Comparison of ENCODE assay signal across 8 mouse cellular contexts in genomic region chr13:73469257-73469967, GRCm38 (mm10). TPM values are rescaled to one million over a fixed set of nuclear protein-coding genes. Genes with fewer than 3 reads are reported as not detected.
DNase-seq lines count a peak whose midpoint lies in the region; ATAC-seq and TF ChIP-seq lines count a peak whose summit lies in the region.
"Had no signal": no experiment of that assay in that cellular context is flagged by ENCODE, and none has a peak within 500 bp of the region (broad histone marks: within the 10 kb centered on the region; RNA-seq: fewer than 3 reads in every experiment).

No protein-coding gene starts in this region.

- no peaks in the 10 kb centered on the region for H3K9me3 ChIP-seq in lung, postnatal 0 days (ENCODE audit: low read length)
- H3K9me3 ChIP-seq in forebrain, embryonic 15.5 days: no peaks in the 10 kb centered on the region

- no peaks in the 10 kb centered on the region for H3K27me3 ChIP-seq in lung, postnatal 0 days (replicated peaks; ENCODE audit: insufficient read depth, low read length)
- no peaks in the 10 kb centered on the region for H3K27me3 ChIP-seq in forebrain, embryonic 15.5 days

- H3K4me2 ChIP-seq in lung, postnatal 0 days (replicated peaks; ENCODE audit: low read depth, low read length): peak overlapping the region; percentile 86
- H3K4me2 ChIP-seq in forebrain, embryonic 15.5 days (replicated peaks): peak overlapping the region; percentile 75; the same call in 1 of the 2 replicates

- H3K4me3 ChIP-seq in lung, postnatal 0 days (ENCODE audit: low read depth, low read length): peak overlapping the region; percentile 93
- H3K4me3 ChIP-seq in forebrain, embryonic 15.5 days: 0 out of 2 replicates have a peak overlapping the region, but pooled peaks have one; percentile 5
- H3K4me3 ChIP-seq in macrophage (ENCODE audit: inconsistent target): no peak overlapping the region

- DNase-seq in lung, postnatal 0 days (ENCODE audit: low spot score): peak; percentile 47
- no peak for DNase-seq in lung, postnatal 14 days
- DNase-seq in thymus, postnatal 36 days: peak; percentile 21 to 22
- DNase-seq in layer of hippocampus, adult 9-10 months (ENCODE audit: low spot score): no peak
- no peak for DNase-seq in ovary, postnatal 36 days (ENCODE audit: low spot score)
- DNase-seq: heart, adult 18-20 months had no signal

- H3K79me2 ChIP-seq in macrophage (ENCODE audit: inconsistent target): peaks cover 71% of the 10 kb centered on the region

- H3K36me3 ChIP-seq in lung, postnatal 0 days (ENCODE audit: insufficient read depth, low read length): no peaks in the 10 kb centered on the region
- H3K36me3 ChIP-seq in forebrain, embryonic 15.5 days: no peaks in the 10 kb centered on the region
- no peaks in the 10 kb centered on the region for H3K36me3 ChIP-seq in macrophage (ENCODE audit: inconsistent target)

- 29% methylated on average over 9 of the region's 9 CpGs for WGBS in lung, postnatal 0 days
- WGBS in forebrain, embryonic 15.5 days: 72% methylated on average over 9 of the region's 9 CpGs
- WGBS in macrophage (ENCODE audit: missing documents): 36% methylated on average over 9 of the region's 9 CpGs

- TF ChIP-seq EP300 in lung, postnatal 0 days (IDR thresholded peaks at IDR 0.05): no peak

- peak overlapping the region; percentile 69; the same call in 1 of the 2 replicates for H3K9ac ChIP-seq in lung, postnatal 0 days (replicated peaks; ENCODE audit: low read depth)
- H3K9ac ChIP-seq in forebrain, embryonic 15.5 days (replicated peaks): peak overlapping the region; percentile 98; the same call in 1 of the 2 replicates

- peaks cover 15% of the 10 kb centered on the region for H3K4me1 ChIP-seq in lung, postnatal 0 days (ENCODE audit: insufficient read depth, low read depth, low read length)
- peaks cover 38% of the 10 kb centered on the region for H3K4me1 ChIP-seq in forebrain, embryonic 15.5 days

- no peak for TF ChIP-seq CTCF in lung, postnatal 0 days (IDR thresholded peaks at IDR 0.05)

- peak; percentile 2; the same call in 1 of the 2 replicates for ATAC-seq in lung, postnatal 0 days
- ATAC-seq in forebrain, embryonic 15.5 days (replicated peaks): no peak

- peak overlapping the region; percentile 89 for H3K27ac ChIP-seq in lung, postnatal 0 days (ENCODE audit: low read length)
- no peak overlapping the region for H3K27ac ChIP-seq in forebrain, embryonic 15.5 days (replicated peaks)
- H3K27ac ChIP-seq in macrophage: peak overlapping the region; percentile 40

RNA-seq across cellular contexts. Expression of gene Lpcat1, which starts 2.4 kb away (rescaled TPM):
- 368 and 414 TPM in 2 replicates for polyA plus RNA-seq in lung, postnatal 0 days (2015; fragmentation: Nextera tagmentation; extraction: Ambion mirVana)
- 61.4 and 62.1 TPM in 2 replicates for polyA plus RNA-seq in forebrain, embryonic 15.5 days (2015; fragmentation: Nextera tagmentation; extraction: Ambion mirVana)
- total RNA-seq in macrophage (2018; cell fraction: chromatin; rRNA removed): 100 to 1,000 TPM in 10 of 26 experiments, 10 to 100 TPM in 16; 55.7 to 372 (median 82.7) TPM
- total RNA-seq in macrophage (2018; cell fraction: cytosol; rRNA removed): 10 to 100 TPM; 15.6 to 43.8 (median 25.6) TPM
- total RNA-seq in macrophage (2018; cell fraction: nucleus; rRNA removed): 100 to 1,000 TPM in 6 of 26 experiments, 10 to 100 TPM in 20; 37.8 to 160 (median 59.7) TPM
- 18.3 to 26.7 TPM (median 26.4 TPM) in 3 replicates for polyA plus RNA-seq in macrophage (2018)

Comparison
In these comparisons a context has a peak if more than half of its experiments do, and no peak if none do; other contexts are left out.
1. DNase-seq: peak in lung, postnatal 0 days (single experiment) and thymus, postnatal 36 days (2 of 2); none in lung, postnatal 14 days (single experiment), layer of hippocampus, adult 9-10 months (single experiment) and ovary, postnatal 36 days (single experiment).